Mouse (Mus musculus) 416B (cell line): ENCODE results near the gene 1700016D06Rik.

Experiments
- DNase-seq: peaks from one replicate; pipeline ENCODE4 v3.0.0; 2011; ENCODE audit warnings: low read depth

Gene 1700016D06Rik

DNA sequence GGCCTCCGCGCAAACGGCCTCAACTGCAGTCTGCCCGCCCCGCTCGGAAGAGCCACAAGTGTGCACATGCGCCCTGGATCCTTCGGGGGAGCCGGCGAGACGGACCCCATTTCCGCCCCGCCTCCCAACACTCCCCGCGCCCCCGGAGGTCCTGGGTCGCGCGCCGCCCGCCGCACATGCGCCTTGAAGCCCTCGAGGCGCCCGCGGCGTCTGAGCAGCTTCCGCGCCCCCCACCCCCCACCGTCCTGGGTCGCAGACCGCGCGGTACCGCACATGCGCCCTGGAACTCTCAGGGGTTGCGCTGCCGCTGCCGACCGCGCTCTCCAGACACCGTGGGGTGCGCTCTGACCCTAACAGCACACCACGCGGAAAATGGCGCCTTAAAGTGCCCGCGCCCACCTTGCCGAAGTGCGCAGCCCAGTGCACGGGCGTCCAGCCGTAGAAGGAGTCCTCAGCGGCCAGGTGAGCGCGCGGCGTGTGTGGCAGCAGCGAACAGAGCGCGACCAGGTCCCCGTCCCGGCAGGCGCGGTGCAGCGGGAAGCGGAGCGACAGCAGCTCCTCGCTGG, 65.8 kb downstream of the 1700016D06Rik start:
- DNase-seq = peak; percentile 89

DNA sequence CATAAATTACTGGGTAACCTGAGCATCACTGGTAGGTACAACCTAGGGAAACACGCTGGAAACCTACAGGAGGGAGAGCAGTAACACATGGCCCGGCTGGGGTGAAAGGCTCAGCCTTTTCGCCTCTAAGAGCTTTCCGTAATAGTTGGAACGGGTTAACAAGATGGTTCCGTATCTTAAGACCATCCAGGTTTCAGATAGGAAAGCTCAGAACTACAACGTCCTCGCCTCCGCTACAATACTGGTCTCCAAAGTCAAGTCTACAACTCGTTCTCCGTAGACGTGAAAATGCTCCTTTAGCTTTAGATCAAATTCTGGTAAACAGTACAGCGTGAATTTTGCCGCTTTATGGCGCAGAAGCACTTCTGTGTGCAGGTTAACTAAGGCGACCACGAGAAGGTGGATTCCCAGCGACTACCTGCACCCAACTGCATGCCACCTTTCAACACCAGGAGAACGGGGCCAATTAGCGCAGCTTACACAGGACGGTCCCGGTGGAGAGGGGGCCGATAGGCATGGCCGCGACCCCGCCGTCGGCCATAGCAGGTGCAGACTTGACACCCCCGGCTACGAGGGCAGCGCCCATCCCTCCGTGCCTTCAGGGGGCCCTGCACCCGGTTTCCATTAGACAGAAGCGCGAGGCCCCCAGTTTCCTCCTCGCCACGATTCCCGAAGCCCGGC, 66.4 kb downstream of the 1700016D06Rik start:
- peak; percentile 44 for DNase-seq

DNA sequence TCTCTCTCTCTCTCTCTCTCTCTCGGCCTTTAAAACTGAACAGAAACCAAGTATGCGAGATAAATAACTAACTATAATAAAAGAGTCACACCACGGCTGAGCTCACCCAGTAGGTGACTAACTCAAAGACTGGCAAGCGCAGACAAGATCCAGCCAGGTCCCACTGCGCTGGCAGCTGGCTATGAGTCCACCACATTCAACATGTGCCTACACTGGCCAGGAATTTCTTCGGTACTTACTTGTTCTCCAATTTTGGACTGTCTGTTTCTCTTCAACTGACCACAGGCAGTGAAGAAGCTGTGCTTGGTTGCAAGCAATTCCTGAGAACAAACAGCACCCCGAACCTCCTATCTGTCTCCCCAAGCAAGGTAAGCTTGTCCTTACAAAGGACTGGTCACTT, 67.4 kb downstream of the 1700016D06Rik start:
- no peak for DNase-seq

DNA sequence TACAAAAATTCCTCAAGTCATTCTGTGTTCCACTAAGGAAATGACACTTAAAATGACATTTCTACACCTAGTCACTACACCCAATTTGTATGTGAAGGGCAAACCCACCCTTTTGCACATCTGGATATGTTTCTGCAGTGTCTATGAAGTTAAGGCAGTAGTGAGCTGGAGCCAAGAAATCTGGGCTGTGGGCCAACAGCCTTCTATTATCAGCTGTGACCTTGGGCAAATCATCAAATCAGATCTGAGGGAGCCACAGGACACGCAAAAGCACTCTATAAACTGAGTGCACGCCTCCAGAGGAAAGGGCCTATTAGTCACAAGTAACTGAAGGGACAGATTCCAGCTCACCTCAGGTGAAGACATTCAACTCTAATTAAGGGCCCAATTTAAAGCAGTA, 68.5 kb downstream of the 1700016D06Rik start:
- DNase-seq = peak; percentile 89

DNA sequence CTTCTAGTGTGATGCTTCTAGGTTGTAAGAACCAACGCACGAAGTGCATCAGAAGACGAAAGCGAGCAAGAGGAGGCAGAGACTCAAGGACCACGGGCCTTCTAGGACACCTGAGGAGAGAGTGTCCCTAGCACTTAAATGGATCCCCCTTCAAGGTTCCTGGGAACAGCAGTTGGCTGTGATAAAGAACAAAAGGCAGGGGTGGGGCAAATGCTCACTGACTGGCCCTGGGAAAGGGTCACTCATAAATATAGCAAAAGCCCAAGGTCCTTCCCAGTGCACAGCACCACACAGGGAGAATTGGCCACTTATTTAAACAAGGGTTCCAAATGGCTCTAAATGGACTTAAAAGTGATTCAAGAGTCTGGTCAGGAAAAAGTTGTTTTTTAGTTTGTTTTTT, 71.7 kb downstream of the 1700016D06Rik start:
- no peak for DNase-seq

DNA sequence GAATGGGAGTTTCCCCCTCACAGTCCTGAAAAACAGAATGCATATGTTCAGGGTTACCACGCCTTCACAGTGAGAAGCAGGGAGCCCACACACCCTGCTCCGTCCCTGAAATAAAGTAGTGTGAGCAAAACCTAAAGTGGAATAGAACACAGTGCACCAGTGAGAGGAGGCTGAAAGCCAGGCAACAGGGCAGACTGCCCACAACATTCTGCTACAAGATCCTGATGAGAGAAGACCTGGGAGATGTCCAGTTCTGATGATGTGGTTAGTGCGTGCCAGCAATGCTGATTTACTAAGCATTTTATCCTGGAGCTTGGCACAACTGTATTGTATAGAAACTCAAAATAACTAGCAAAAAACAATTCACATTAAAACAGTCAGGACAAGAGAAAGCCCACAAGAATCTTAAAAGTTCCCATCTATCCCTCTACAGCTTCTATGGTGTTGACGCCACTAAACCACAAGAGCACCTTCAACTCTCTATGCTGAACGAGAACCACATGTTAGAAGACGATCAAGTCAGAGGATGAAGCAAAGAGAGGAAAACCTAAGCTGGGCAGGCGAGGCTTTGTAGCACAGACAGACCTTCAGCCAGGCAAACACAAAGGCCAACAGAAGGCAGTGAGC, 72.2 kb downstream of the 1700016D06Rik start:
- DNase-seq = no peak

DNA sequence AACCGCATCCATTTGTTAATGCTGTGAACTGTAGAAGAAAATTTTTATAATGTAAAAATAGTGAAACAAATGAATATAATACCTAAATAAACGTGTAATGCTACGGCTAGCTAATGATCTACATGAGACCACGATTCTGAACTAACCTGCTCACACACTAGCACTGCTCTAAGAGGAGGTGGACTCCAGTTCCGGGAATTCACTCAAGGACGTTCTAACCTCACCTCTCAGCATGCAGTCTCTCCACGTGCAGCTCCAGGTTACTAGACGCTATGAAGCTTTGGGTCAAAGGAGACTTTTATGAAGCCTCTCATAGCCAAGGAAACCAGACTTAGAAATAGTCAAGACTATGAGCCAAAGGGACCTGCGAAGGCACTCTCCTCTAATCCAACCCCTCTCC, 73.1 kb downstream of the 1700016D06Rik start:
- no peak for DNase-seq

DNA sequence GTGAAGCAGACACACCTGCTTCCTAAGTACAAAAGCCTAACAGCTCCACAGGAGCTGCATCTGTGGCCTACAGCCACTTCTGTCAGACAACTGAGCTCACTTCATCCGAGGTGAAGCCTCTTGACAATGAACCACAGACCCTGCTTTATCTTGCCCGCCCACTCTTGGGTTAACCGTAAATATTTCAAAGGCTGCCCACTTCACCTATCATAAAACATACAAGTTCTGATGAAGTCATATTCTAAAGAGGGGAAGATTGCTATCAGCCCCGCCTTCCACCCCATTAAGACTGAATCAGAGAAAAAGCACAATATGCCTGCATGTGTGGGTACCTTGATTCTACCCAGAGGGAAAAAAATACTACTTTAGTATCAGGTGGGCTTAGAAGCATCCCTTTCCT, 75.8 kb downstream of the 1700016D06Rik start:
- no peak for DNase-seq

DNA sequence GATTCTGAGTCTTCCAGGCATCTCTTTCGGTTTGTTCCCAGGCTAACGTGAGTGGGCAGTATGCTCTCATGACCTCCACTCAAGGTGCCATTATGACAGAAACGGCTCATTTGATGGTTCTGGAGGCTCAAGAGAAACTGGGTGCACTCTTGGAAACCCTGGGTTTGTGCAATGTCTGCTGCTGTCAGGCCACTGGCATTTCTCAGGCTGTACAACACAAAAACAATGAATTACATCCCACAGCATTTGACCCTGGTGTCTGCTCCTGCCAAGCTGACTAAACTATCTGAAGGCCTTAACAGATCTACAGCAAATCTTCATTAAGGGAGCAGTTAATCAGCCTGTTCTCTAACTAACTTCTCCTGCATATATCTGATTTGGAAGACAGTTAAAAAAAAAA, 81.8 kb downstream of the 1700016D06Rik start:
- DNase-seq = no peak

DNA sequence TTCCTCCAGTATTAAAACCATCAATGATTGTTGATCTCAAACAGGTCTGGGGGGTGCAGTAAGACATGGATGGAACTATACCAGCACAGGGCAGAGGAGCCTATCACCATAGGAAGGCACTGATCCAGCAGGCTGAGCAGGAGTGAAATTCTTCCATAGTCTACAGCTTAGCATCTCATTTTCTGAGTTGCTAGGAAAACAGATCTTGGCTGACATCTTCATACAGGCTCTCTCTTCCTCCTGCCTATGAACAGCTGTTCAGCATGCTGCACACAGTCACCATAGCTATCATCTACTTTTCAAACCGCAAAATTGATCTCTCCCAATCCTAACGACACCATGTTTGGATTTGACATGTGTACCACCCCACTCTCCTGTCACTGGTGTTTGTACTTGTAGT, 82.8 kb downstream of the 1700016D06Rik start:
- DNase-seq = no peak

DNA sequence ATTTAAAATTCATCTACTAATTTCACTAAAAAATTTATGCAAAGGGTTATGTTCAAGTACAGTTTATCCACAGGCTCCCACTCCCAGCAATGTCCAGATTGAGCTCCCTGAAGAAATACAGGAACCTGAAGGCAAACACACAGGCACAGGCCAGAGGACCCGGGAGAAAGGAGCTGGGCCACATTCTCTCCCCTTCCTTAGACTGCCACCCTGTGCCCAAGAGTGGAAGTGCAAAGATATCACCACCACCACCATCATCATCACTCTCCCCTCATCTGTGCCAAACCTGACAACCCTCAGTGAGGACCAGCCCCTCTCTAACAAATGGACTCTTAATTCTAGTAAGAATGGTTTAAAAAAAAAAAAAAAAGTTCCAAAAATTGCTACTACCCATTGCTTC, 84.6 kb downstream of the 1700016D06Rik start:
- peak; percentile 41 for DNase-seq

DNA sequence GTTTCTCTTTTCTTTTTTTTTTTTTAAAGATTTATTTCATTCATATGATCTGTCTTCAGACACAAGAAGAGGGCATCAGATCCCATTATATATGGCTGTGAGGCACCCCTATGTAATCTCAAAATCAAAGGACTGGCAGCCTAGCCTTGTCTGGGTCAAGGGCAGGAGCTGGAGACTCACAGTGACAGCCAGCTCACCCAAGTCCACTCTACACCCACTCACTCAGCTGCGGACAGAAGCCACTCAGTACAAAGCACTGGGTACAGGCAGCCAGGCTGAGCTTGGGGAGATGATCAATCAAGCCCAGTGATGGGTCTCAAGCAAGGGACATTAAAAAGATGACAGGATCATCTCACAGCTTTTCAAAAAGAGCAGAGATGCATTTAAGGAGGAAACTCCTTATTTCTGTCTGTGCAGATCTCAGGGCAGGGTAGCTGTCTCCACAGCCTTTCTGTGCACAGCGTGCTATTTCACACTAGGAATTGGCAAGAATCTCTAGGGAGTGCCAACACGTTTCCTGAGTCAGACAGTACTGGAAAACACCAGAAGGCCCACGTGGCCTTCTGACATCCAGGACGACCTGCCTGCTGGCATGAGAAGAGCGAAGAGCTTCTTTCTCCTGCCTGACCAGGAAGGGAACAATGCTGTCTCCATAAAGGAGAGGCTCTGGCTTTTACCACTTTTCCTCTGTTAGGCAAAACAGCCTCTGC, 86.6 kb downstream of the 1700016D06Rik start:
- DNase-seq = no peak

DNA sequence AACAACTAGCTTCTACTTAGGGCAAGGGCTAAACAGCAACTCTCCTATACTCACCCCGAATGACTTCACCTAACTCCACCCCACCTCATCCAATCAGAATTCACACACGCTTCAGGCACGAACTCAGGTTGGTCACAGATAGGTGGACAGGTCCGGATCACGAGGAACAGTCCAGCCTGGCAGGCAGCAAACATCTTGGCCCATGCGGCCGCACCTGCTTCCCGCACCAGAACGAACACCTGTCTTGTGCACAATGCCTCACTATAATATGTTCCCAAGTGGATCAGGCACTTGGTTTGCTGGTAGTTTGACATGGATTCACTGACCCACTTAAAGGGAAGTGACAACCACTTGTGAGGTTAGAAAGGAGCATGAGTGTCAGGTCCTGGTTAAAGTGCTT, 92.0 kb downstream of the 1700016D06Rik start:
- no peak for DNase-seq
